Mouse (Mus musculus): Measurements from ENCODE around the gene Dgki.

Dgki gene

DNA sequence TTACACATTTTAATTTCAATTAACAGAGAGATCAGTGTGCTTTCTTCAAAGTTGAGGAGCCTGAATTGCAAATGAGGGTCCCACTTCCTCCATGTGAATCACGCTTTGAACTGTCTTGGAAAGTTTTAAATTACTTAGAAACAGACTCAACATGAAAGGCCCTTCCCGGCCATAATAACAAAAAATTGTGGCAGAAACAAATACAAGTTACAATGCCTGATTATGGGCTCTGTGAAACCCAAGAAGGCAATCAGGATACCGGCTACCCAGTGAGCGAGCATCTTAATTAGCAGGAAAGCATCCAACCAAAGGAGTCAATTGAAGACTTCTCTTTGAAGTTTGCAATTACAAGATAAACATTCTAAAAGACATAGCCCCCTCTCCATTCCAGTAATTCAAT, 292.4 kb downstream of the Dgki start:
- no peak for DNase-seq (ENCODE audit: low read depth)

DNA sequence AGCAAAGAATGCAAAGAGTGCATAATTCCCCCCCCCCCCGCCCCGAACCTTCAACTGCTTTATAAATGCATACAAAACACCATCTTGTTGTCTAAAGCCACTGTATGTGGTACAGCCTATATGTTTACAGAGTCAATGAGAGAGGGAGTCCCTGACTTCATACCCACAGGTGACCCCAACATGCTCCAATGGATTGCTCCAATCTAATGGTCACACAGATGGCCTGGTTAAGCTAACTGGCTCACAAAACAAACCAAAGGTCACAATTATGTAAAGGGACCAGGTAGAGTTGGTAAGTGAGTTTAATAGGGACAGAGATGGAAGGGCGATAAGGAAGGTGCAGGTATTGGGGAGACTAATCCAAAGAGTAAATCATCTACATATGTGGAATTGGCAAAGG, 295.1 kb downstream of the Dgki start:
- DNase-seq (ENCODE audit: low read depth) = no peak

GRCm38 (mm10) chr6:37003235-37003634, 296.7 kb downstream of the Dgki start:
- no peak for DNase-seq (ENCODE audit: low read depth)

- no peak for DNase-seq (ENCODE audit: low read depth)
These were observed 301.0 kb downstream of the Dgki start for GRCm38 (mm10) chr6:36998942-36999341.

DNA sequence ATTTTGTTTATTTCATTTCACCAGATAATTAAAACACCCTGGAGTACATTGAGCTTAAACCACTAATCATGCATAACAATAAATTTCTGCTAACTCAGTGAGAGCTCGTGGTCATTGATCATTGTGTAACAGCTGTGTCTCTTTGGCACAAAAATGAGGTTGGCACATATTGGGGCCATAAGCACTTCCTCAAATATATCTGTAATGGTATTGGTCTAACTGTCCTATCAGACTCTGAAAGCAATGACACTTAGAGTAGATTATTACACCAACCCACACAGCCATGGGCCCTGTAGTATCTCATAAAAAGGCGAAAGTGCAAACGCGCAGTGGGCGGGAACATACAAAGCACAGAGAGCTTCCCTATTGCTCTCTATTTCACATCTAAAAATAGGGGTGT, 305.7 kb downstream of the Dgki start:
- no peak for DNase-seq (ENCODE audit: low read depth)

DNA sequence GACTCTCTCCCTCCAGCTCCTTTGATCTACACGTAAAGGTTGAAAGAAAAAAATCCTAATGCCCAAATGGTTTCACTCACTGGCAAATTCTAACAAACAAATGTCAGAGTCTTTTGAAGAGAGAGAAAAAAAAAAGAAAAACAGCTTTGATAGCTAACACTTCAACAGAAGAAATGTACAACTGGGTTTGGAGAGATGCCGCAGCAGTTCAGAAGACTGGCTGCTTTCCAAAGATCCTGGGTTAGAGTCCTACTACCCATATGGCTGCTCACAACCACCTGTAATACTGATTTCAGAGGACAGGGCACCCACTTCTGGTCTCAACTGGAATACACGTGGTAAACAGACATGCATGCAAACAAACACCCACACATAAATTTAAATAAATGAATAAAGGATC, 309.8 kb downstream of the Dgki start:
- no peak for DNase-seq (ENCODE audit: low read depth)

DNA sequence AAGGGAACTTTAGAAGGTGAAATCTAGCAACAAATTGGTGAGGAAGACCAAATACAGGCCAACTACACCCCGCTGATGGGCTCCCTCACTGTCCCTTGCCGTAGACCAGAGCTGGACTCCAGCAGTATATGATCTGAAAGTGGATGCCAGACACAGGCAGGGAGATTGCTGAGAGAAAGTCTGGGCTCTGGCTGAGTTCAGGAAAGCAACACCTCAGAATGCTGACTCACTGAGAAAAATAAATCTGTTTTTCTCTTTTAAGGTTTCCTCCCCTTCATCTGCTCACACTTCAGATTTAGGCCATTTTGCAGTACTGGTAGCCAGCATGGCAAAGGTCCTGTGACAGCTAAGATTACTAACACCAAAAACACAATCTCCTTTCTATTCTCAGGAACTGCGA, 311.2 kb downstream of the Dgki start:
- no peak for DNase-seq (ENCODE audit: low read depth)

DNA sequence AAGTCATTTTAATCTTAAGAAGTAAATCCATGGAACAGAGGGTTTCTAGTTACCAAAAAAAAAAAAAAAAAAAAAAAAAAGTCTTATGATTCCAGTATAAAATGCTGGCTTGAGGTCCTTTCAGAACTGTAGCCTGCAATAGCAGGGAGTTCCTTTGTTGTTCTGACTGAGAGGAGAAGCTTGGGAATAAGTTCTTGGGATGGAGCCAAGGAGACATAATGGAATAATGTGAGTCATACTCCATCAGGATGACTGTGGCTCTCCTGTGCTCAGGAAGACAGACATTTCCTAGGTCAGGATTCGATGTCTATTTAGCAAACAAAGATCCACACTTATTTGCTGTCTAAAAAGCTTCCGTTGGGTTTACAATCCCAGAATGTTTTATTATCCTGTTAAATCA, 318.3 kb downstream of the Dgki start:
- no peak for DNase-seq (ENCODE audit: low read depth)

DNA sequence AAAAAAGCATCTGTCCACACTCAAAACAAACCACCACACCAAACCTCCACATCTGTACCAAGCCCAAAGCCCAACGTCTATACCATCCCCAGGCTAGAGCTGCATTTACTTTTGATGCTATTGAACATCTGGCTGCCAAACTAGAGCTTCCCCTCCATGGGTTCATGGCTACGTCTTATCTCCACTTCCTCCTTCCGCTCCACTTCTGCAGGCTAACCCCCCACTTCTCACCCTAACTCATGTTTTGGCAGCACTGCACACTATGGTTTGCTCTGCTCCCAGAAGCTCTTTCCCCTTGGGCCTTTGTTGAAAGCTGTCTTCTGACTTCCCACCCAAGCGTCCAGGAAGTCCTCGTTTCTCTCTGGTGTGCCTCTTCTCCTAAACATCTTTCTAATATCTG, 319.5 kb downstream of the Dgki start:
- no peak for DNase-seq (ENCODE audit: low read depth)

DNA sequence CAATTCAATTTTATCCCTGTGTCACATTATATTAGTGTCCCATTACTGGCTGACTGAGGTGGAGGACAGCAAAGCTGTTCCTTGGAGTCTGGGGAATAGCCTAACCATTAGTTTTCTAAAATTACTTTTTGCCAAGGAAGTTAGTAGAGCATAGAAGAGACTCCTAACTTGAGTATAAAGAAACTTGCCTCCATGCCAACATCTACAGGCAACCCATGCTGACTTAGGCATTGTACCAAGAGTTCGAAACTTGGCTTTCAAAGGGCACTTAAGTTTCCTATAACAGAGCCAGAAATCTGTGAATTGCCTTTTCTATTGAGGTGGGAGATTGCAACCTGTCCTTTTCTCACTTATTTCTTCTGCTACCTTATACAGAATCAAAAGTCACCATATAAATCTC, 321.8 kb downstream of the Dgki start:
- no peak for DNase-seq (ENCODE audit: low read depth)

GRCm38 (mm10) chr6:36973096-36973495, 326.9 kb downstream of the Dgki start:
- DNase-seq (ENCODE audit: low read depth) = no peak

DNA sequence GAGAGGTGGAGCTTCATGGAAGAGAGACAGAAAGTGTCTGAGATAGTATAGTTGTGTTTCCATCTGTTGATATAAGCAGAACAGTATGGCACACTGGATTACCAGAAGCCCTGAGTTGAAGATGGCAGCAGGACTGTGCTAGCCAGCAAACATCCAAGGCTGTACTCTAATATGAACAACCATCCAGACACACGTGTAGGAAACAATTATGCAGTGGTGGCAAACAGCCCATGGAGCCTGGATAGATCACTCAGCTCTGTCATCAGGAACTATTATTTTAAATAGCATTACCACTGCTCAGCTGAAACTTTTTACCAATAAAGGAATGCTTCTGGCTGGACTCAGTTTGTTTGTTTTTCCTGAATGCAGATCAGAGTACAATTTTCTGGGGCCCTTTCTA, 327.5 kb downstream of the Dgki start:
- no peak for DNase-seq (ENCODE audit: low read depth)

DNA sequence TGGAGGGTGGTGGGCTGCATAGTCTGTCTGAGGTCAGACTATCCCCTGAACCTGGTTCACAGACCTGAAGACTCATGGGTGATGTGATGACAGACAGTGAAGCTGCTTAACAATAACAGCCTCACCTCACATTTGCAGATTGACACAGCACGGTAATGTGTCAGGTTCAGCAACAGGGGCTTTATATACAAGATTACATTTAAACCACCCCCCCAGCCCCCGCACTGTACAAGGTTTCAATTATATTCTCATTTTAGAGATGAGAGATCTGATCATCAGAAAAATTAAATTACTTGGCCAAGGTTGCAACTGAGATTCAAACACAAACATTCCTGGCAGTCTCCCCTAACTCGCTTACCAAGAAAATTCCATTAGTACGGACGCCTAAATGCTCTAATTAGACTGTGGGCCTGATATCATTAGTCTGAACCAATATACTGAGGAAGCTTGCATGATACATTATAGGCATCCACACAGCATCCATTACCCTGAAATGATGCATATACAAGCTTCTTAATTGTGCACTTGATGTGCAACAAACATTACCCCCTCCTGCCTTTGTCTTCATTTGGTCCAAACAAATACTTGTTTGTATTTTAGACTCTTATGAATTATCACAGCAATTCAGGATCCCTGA, 330.6 kb downstream of the Dgki start:
- no peak for DNase-seq (ENCODE audit: low read depth)

DNA sequence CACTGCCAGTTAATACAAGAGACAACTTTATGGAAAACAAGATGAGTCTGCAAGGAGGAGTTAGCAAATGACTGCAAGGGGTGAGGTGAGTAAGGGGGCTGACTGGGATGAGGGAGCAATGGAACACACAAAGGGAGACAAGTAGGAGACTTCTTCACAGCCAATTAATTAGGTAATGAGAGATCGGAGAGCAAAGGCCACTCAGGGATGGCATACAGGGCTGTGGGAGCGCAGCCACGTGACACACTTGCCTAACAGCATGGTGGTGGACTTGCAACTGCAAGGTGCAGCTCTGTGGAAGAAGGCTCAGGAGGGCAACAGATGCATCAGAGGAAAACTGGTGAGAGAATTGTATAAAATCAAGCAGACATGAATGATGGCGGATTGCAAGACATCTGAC, 339.3 kb downstream of the Dgki start:
- DNase-seq (ENCODE audit: low read depth) = no peak

GRCm38 (mm10) chr6:36955293-36955692, 344.7 kb downstream of the Dgki start:
- peak; percentile 28 for DNase-seq (ENCODE audit: low read depth)

GRCm38 (mm10) chr6:36950648-36951047, 349.3 kb downstream of the Dgki start:
- no peak for DNase-seq (ENCODE audit: low read depth)

DNA sequence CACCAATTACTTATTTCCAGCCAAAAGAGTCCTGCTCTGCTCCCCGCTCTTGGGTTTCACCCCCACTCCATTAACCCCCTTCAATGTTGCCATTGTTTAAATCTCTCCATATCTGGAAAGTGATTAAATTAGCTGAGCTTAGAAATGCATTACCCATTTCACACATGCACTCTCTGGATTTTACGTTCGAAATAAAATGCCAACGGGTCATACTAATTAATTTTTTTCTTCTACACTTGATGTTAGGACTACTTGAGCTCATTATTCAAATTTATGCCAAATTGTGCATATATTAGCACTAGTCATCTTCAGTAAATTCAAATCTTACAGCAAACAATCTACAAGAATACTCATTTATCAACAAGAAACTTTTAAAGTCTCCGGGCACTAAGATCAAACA, 352.1 kb downstream of the Dgki start:
- DNase-seq (ENCODE audit: low read depth) = no peak

DNA sequence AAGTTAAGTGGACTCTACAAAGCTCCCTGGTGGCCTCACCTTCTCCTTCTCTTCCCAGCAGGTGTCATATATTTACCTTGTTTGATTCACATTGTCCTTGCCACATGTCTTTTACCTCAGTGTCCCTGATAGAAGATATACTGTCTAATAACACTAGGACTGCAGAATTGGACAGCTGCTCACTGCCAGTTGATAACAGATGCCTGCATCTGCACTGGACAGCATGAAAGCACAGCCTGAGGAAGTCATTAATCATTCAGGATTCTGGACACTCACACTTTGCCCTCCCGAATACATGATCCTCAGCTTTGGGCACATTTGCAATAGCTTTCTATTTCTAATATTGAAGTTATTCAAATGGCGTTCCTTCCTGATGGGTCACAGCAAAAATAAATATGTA, 362.5 kb downstream of the Dgki start:
- DNase-seq (ENCODE audit: low read depth) = no peak

DNA sequence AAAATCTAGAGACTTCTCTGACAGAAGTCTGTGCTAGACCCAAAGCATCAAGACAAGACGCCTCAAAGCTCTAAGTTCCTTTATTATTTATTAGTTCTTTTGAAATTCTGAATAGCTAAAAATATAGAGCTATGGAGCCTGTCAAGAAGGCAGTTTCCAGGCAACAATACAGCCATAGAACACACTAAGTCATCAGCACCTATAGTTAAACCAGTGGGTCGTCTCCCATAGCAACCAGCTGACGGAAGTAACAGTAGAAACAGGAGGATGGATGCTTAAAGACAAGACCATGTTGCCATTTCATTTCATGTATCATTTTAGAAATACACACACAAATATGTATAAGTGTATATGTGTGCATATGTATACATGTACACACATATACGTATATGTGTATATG, 363.2 kb downstream of the Dgki start:
- DNase-seq (ENCODE audit: low read depth) = no peak

- no peak for DNase-seq (ENCODE audit: low read depth)
These were observed 368.5 kb downstream of the Dgki start for GRCm38 (mm10) chr6:36931473-36931872.

DNA sequence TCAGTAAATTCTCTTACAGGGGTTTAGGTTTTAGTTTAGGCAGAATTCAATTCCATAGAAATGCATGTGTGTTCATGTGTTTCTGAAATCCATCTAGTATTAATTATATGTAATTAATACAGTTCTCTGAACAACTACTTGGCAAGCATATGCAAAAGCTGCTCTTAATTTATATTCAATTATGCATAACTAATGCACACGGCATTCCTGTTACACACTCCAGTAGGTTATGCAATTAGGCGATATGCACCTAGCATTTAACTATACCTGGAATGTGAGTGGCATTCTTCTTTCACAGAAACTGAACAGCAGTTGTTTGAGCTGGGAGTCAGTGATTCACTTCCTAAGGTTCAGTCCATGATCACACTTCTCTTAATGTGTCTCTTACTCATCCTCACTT, 370.2 kb downstream of the Dgki start:
- no peak for DNase-seq (ENCODE audit: low read depth)

DNA sequence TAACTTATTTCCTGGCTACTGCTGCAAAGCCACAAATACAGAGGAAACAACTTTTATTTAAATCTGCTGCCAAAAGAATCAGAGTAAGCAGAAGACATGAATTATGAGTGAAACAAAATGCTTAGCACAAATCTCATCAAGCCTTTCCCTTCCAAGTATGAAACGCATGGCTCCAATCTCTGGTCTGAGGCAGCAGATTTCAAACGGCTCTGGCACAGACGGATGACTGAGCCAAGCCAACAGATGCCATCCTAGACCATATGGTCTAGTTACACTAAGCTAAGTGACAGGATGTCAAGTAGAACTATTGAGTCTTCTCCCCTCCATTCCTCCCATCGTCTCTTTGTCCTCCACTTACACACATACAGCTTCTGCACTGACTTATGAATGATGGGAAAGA, 373.5 kb downstream of the Dgki start:
- DNase-seq (ENCODE audit: low read depth) = no peak

GRCm38 (mm10) chr6:36922006-36922405, 378.0 kb downstream of the Dgki start:
- no peak for DNase-seq (ENCODE audit: low read depth)

DNA sequence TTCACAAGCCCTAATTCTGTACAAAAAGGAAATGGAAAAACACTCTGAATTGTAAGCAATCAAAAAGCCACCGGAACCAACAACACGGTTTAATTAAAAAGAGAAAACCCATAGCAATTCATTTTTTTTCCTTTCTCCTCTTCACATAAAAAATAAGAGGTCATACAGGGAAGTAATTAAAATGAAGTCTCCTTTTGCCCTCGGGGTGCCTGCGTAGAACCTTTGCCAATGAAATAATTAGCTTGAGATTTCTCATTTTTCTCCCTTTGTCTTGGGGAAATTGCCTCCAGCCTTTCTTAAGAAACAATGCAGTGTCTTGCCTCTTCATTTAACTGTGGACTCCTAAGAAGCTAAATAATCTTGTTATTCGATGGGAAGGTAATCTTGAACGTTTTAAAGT, 388.4 kb downstream of the Dgki start:
- no peak for DNase-seq (ENCODE audit: low read depth)

- DNase-seq (ENCODE audit: low read depth) = no peak
These were observed 392.8 kb downstream of the Dgki start for GRCm38 (mm10) chr6:36907191-36907590.

Measured in 416B (cell line).